In the genomic region with DNA sequence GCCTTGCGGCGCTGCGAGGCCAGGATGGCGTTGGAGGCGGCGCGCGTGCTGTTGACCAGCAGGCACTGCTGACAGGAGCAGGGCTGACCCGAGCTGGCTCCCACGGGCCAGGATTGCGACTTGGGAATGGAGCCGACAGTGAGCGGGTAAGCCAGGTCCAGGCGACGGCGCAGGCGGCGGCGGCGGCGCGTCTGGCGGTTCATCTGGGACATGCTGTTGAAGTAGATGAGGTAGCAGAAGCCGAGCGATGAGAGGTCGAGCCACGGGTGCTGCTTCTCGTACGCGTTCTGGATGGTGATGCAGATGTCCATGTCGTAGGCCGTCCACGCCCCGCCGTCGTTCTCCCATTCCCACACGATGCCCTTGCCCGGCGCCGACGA, we compare ENCODE assay signal across 9 mouse cellular contexts. TPM values are rescaled to one million over a fixed set of nuclear protein-coding genes. Genes with fewer than 3 reads are reported as not detected.
DNase-seq lines count a peak whose midpoint lies in the region; ATAC-seq and TF ChIP-seq lines count a peak whose summit lies in the region.
"Had no signal": no experiment of that assay in that cellular context is flagged by ENCODE, and none has a peak within 500 bp of the region (broad histone marks: within the 10 kb centered on the region; RNA-seq: fewer than 3 reads in every experiment).

No protein-coding gene starts in this region.

- 4% methylated on average over 39 of the region's 41 CpGs for WGBS in lung, embryonic 16.5 days
- 5% methylated on average over 41 of the region's 41 CpGs for WGBS in lung, postnatal 0 days
- WGBS in embryonic facial prominence, embryonic 11.5 days = 2% methylated on average over 41 of the region's 41 CpGs
- 6% methylated on average over 41 of the region's 41 CpGs for WGBS in limb, embryonic 13.5 days

- peak; percentile 34 for DNase-seq in embryo, embryonic 10 days (ENCODE audit: low spot score)
- no peak for DNase-seq in embryo, embryonic 10.5 days (ENCODE audit: low spot score)
- no peak for DNase-seq in lung, postnatal 0 days (ENCODE audit: low spot score)
- no peak for DNase-seq in embryonic facial prominence, embryonic 11.5 days (ENCODE audit: low spot score)
- DNase-seq in B cell, adult 2 months = no peak
- no peak for DNase-seq in urinary bladder, postnatal 25 days (ENCODE audit: low spot score)
- DNase-seq: kidney, postnatal 10 days had no signal

- no peak overlapping the region for H3K27ac ChIP-seq in lung, embryonic 16.5 days (ENCODE audit: low read length)
- H3K27ac ChIP-seq in lung, postnatal 0 days (ENCODE audit: low read length) = no peak overlapping the region
- no peak overlapping the region for H3K27ac ChIP-seq in embryonic facial prominence, embryonic 11.5 days (replicated peaks; ENCODE audit: low read depth, low read length)
- H3K27ac ChIP-seq in limb, embryonic 13.5 days = no peak overlapping the region

- H3K27me3 ChIP-seq in lung, embryonic 16.5 days (ENCODE audit: control insufficient read depth, insufficient read depth, low read depth, low read length) = peaks cover 43% of the 10 kb centered on the region
- H3K27me3 ChIP-seq in lung, postnatal 0 days (replicated peaks; ENCODE audit: insufficient read depth, low read length) = peaks cover 28% of the 10 kb centered on the region
- H3K27me3 ChIP-seq in embryonic facial prominence, embryonic 11.5 days (ENCODE audit: control insufficient read depth, insufficient read depth, low read length) = peaks cover 48% of the 10 kb centered on the region
- H3K27me3 ChIP-seq in limb, embryonic 13.5 days = peaks cover 92% of the 10 kb centered on the region

- no peaks in the 10 kb centered on the region for H3K36me3 ChIP-seq in lung, embryonic 16.5 days (ENCODE audit: control insufficient read depth, insufficient read depth, low read length)
- H3K36me3 ChIP-seq in lung, postnatal 0 days (ENCODE audit: insufficient read depth, low read length) = no peaks in the 10 kb centered on the region
- no peaks in the 10 kb centered on the region for H3K36me3 ChIP-seq in embryonic facial prominence, embryonic 11.5 days (replicated peaks; ENCODE audit: control insufficient read depth, insufficient read depth, low read depth, low read length)
- peaks cover 3% of the 10 kb centered on the region; the same call in 1 of the 2 replicates for H3K36me3 ChIP-seq in limb, embryonic 13.5 days

- TF ChIP-seq EP300 in lung, postnatal 0 days (IDR thresholded peaks at IDR 0.05) = no peak

- no peaks in the 10 kb centered on the region for H3K9me3 ChIP-seq in lung, embryonic 16.5 days (ENCODE audit: control insufficient read depth, low read length)
- no peaks in the 10 kb centered on the region for H3K9me3 ChIP-seq in lung, postnatal 0 days (ENCODE audit: low read length)
- no peaks in the 10 kb centered on the region for H3K9me3 ChIP-seq in embryonic facial prominence, embryonic 11.5 days (replicated peaks; ENCODE audit: control insufficient read depth, low read length)
- no peaks in the 10 kb centered on the region for H3K9me3 ChIP-seq in limb, embryonic 13.5 days

- H3K9ac ChIP-seq in lung, embryonic 16.5 days (ENCODE audit: low read length) = no peak overlapping the region
- H3K9ac ChIP-seq in lung, postnatal 0 days (replicated peaks; ENCODE audit: low read depth) = no peak overlapping the region
- no peak overlapping the region for H3K9ac ChIP-seq in embryonic facial prominence, embryonic 11.5 days (replicated peaks; ENCODE audit: low read length)
- peak overlapping the region; percentile 35; the same call in 1 of the 2 replicates for H3K9ac ChIP-seq in limb, embryonic 13.5 days

- no peak overlapping the region; the same call in 1 of the 2 replicates for H3K4me2 ChIP-seq in lung, embryonic 16.5 days (ENCODE audit: low read depth, low read length)
- no peak overlapping the region for H3K4me2 ChIP-seq in lung, postnatal 0 days (replicated peaks; ENCODE audit: low read depth, low read length)
- H3K4me2 ChIP-seq in embryonic facial prominence, embryonic 11.5 days (ENCODE audit: low read depth, low read length) = peak overlapping the region; percentile 38
- peak overlapping the region; percentile 54 for H3K4me2 ChIP-seq in limb, embryonic 13.5 days (replicated peaks)

- no peak for ATAC-seq in lung, embryonic 16.5 days (ENCODE audit: low read depth)
- ATAC-seq in lung, postnatal 0 days = no peak
- ATAC-seq in embryonic facial prominence, embryonic 11.5 days (replicated peaks; ENCODE audit: insufficient number of reproducible peaks, low FRiP score, low TSS enrichment, low read depth) = no peak
- no peak for ATAC-seq in limb, embryonic 13.5 days (ENCODE audit: low FRiP score, low read depth)

- peaks cover 2% of the 10 kb centered on the region; the same call in 1 of the 2 replicates for H3K4me1 ChIP-seq in lung, embryonic 16.5 days (replicated peaks; ENCODE audit: control insufficient read depth, insufficient read depth, low read length)
- no peaks in the 10 kb centered on the region for H3K4me1 ChIP-seq in lung, postnatal 0 days (ENCODE audit: insufficient read depth, low read depth, low read length)
- peaks cover 4% of the 10 kb centered on the region for H3K4me1 ChIP-seq in embryonic facial prominence, embryonic 11.5 days (ENCODE audit: control insufficient read depth, insufficient read depth, low read length)
- H3K4me1 ChIP-seq in limb, embryonic 13.5 days = peaks cover 40% of the 10 kb centered on the region

- peak overlapping the region; percentile 20 for H3K4me3 ChIP-seq in lung, embryonic 16.5 days (ENCODE audit: low read length)
- H3K4me3 ChIP-seq in lung, postnatal 0 days (ENCODE audit: low read depth, low read length) = no peak overlapping the region
- H3K4me3 ChIP-seq in embryonic facial prominence, embryonic 11.5 days (ENCODE audit: low read depth, low read length) = peak overlapping the region; percentile 21
- peak overlapping the region; percentile 31 for H3K4me3 ChIP-seq in limb, embryonic 13.5 days

- TF ChIP-seq CTCF in lung, postnatal 0 days (IDR thresholded peaks at IDR 0.05) = no peak

RNA-seq across cellular contexts. Expression of a gene that starts 17.0 kb away (rescaled TPM):
- 2.4 and 3.2 TPM in 2 replicates for polyA plus RNA-seq in lung, embryonic 16.5 days (2015; fragmentation: Nextera tagmentation; extraction: Ambion mirVana)
- polyA plus RNA-seq in lung, postnatal 0 days (2015; fragmentation: Nextera tagmentation; extraction: Ambion mirVana) = 0.48 and 0.70 TPM in 2 replicates
- polyA plus RNA-seq in embryonic facial prominence, embryonic 11.5 days (2014; fragmentation: Nextera tagmentation; extraction: Ambion mirVana) = 3.3 TPM in 2 replicates
- polyA plus RNA-seq in limb, embryonic 13.5 days (2015; fragmentation: Nextera tagmentation; extraction: Ambion mirVana) = 5.1 and 5.6 TPM in 2 replicates

RNA-seq across cellular contexts. Expression of a gene that starts 46.1 kb away (rescaled TPM):
- 0.18 and 0.44 TPM in 2 replicates for polyA plus RNA-seq in lung, embryonic 16.5 days (2015; fragmentation: Nextera tagmentation; extraction: Ambion mirVana)
- polyA plus RNA-seq in lung, postnatal 0 days (2015; fragmentation: Nextera tagmentation; extraction: Ambion mirVana) = not detected in 2 replicates
- 0.34 TPM in 1 of 2 replicates, not detected in the other for polyA plus RNA-seq in embryonic facial prominence, embryonic 11.5 days (2014; fragmentation: Nextera tagmentation; extraction: Ambion mirVana)
- polyA plus RNA-seq in limb, embryonic 13.5 days (2015; fragmentation: Nextera tagmentation; extraction: Ambion mirVana) = 0.70 and 0.78 TPM in 2 replicates

RNA-seq across cellular contexts. Expression of a gene that starts 55.0 kb away (rescaled TPM):
- 0.23 and 0.29 TPM in 2 replicates for polyA plus RNA-seq in lung, embryonic 16.5 days (2015; fragmentation: Nextera tagmentation; extraction: Ambion mirVana)
- polyA plus RNA-seq in lung, postnatal 0 days (2015; fragmentation: Nextera tagmentation; extraction: Ambion mirVana) = 0.21 and 0.31 TPM in 2 replicates
- 0.17 and 0.43 TPM in 2 replicates for polyA plus RNA-seq in embryonic facial prominence, embryonic 11.5 days (2014; fragmentation: Nextera tagmentation; extraction: Ambion mirVana)
- polyA plus RNA-seq in limb, embryonic 13.5 days (2015; fragmentation: Nextera tagmentation; extraction: Ambion mirVana) = 0.22 TPM in 2 replicates

Comparison
In these comparisons a context has a peak if more than half of its experiments do, and no peak if none do; other contexts are left out.
1. H3K4me2 ChIP-seq: peak in embryonic facial prominence, embryonic 11.5 days (single experiment) and limb, embryonic 13.5 days (single experiment); none in lung, embryonic 16.5 days (single experiment) and lung, postnatal 0 days (single experiment).